Mouse (Mus musculus): ENCODE measurements around the gene Arhgef33. TPM values are rescaled to one million over a fixed set of nuclear protein-coding genes. Genes with fewer than 3 reads are reported as not detected.

Gene Arhgef33
- polyA plus RNA-seq, 1 experiment from 2014 or later, result 0.80 TPM

GRCm38 (mm10) chr17:80420998-80421397, 113.8 kb downstream of the Arhgef33 start:
- H3K36me3 ChIP-seq (ENCODE audit: control insufficient read depth, insufficient read depth, low read length), result peaks cover 58% of the 10 kb centered on the region
- no peak overlapping the region for H3K27ac ChIP-seq (replicated peaks in 1 of 2; ENCODE audit: control insufficient read depth in 1 of 2, insufficient read depth in 1 of 2, low read depth in 2 of 2, low read length in 2 of 2)
- no peak overlapping the region for H3K4me3 ChIP-seq (ENCODE audit: control insufficient read depth in 1 of 2, insufficient read depth in 1 of 2, low read depth in 1 of 2, low read length in 2 of 2)
- H3K4me2 ChIP-seq (ENCODE audit: low read length), result no peak overlapping the region
- H3K27me3 ChIP-seq (ENCODE audit: control insufficient read depth, insufficient read depth, low read length), result no peaks in the 10 kb centered on the region
- ATAC-seq (ENCODE audit: insufficient number of reproducible peaks, insufficient read depth, low FRiP score, low read depth), result no peak
- WGBS, result 94% methylated on average over 1 of the region's 1 CpGs
- no peak overlapping the region for H3K9ac ChIP-seq (ENCODE audit: low read length)
- no peaks in the 10 kb centered on the region for H3K9me3 ChIP-seq (ENCODE audit: control insufficient read depth, low read length)
- H3K4me1 ChIP-seq (ENCODE audit: control insufficient read depth in 2 of 2, insufficient read depth in 2 of 2, low read length in 2 of 2), result no peaks in the 10 kb centered on the region

DNA sequence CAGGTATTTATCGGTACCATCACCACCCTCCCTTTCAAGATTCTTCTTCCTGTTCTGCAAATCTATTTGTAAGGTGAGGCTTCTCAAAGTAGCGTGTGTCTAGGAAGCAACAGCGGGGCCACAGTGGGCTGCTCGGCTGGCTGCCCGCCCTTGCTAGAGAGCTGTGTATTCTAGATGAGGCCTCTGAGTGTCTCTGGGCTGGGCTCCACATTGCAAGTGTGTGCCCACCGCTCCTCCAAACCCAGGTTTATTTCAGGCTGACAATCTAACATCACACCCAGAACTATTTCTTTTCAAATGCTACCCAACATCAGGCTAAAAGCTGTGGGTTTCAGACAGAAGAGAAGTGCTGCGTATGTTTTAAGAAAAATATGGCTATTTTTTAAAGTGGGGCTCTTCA, 119.0 kb downstream of the Arhgef33 start:
- Histone ChIP-seq H3K36me3 (ENCODE audit: control insufficient read depth, insufficient read depth, low read length) (peaks cover 22% of the 10 kb centered on the region), H3K9ac (ENCODE audit: low read length) (no peak overlapping the region), H3K4me2 (ENCODE audit: low read length) (no peak overlapping the region), H3K4me3 (ENCODE audit: control insufficient read depth in 1 of 2, insufficient read depth in 1 of 2, low read depth in 1 of 2, low read length in 2 of 2) (no peak overlapping the region), H3K9me3 (ENCODE audit: control insufficient read depth, low read length) (no peaks in the 10 kb centered on the region), H3K27ac (replicated peaks in 1 of 2; ENCODE audit: control insufficient read depth in 1 of 2, insufficient read depth in 1 of 2, low read depth in 2 of 2, low read length in 2 of 2) (no peak overlapping the region), H3K27me3 (ENCODE audit: control insufficient read depth, insufficient read depth, low read length) (no peaks in the 10 kb centered on the region), H3K4me1 (ENCODE audit: control insufficient read depth in 2 of 2, insufficient read depth in 2 of 2, low read length in 2 of 2) (0 out of 4 replicates have a peak, but pooled peaks cover 0 to 9% of the 10 kb centered on the region in 2 experiments)
- WGBS, result 89% methylated on average over 7 of the region's 7 CpGs
- ATAC-seq (ENCODE audit: insufficient number of reproducible peaks, insufficient read depth, low FRiP score, low read depth), result no peak

DNA sequence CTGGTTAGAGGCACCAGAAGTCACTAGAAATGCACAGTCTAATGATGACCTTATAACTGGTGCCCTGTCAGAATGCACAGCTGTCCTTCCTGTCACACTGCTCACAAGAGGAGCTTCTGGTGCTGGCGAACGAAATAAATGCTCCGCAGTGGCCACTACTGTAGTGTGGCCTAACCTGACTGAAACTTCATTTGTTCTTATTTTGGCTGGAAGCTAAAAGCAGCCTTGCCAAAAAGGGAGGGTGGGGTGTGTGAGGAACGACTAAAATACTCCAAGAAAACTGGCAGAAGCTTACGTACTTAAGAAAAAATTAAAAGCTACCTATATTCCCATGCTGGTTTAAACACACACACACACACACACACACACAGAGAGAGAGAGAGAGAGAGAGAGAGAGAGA, 119.7 kb downstream of the Arhgef33 start:
- ATAC-seq (ENCODE audit: insufficient number of reproducible peaks, insufficient read depth, low FRiP score, low read depth), result no peak
- H3K27ac ChIP-seq (replicated peaks in 1 of 2; ENCODE audit: control insufficient read depth in 1 of 2, insufficient read depth in 1 of 2, low read depth in 2 of 2, low read length in 2 of 2), result no peak overlapping the region
- H3K27me3 ChIP-seq (ENCODE audit: control insufficient read depth, insufficient read depth, low read length), result no peaks in the 10 kb centered on the region
- H3K4me3 ChIP-seq (ENCODE audit: control insufficient read depth in 1 of 2, insufficient read depth in 1 of 2, low read depth in 1 of 2, low read length in 2 of 2), result no peak overlapping the region
- H3K9ac ChIP-seq (ENCODE audit: low read length), result no peak overlapping the region
- 71% methylated on average over 5 of the region's 5 CpGs for WGBS
- no peak overlapping the region for H3K4me2 ChIP-seq (ENCODE audit: low read length)
- H3K36me3 ChIP-seq (ENCODE audit: control insufficient read depth, insufficient read depth, low read length), result peaks cover 22% of the 10 kb centered on the region
- H3K9me3 ChIP-seq (ENCODE audit: control insufficient read depth, low read length), result no peaks in the 10 kb centered on the region
- 0 out of 4 replicates have a peak, but pooled peaks cover 0 to 9% of the 10 kb centered on the region in 2 experiments for H3K4me1 ChIP-seq (ENCODE audit: control insufficient read depth in 2 of 2, insufficient read depth in 2 of 2, low read length in 2 of 2)

DNA sequence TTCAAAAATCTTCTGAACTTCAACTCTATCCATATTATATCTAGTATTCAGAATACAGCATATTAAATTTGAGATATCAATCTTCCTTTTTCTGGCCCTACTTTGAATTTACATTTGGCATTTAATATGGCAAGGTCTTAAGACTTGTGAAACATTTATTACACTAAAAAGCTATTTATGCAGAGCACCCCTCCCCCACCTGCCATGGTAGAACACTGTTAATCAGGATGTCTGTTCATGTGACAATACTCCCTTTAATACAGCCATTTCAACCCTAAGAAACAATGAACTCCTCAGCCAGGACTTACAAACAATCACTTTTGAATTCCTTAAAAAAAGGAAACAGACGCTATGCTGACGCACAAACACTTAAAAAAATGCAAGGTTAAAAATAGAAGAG, 120.8 kb downstream of the Arhgef33 start:
- H3K27ac ChIP-seq (replicated peaks in 1 of 2; ENCODE audit: control insufficient read depth in 1 of 2, insufficient read depth in 1 of 2, low read depth in 2 of 2, low read length in 2 of 2), result no peak overlapping the region
- no peak overlapping the region for H3K4me2 ChIP-seq (ENCODE audit: low read length)
- H3K4me3 ChIP-seq (ENCODE audit: control insufficient read depth in 1 of 2, insufficient read depth in 1 of 2, low read depth in 1 of 2, low read length in 2 of 2), result no peak overlapping the region
- WGBS, result 49% methylated on average over 2 of the region's 2 CpGs
- H3K36me3 ChIP-seq (ENCODE audit: control insufficient read depth, insufficient read depth, low read length), result peaks cover 19% of the 10 kb centered on the region
- H3K9me3 ChIP-seq (ENCODE audit: control insufficient read depth, low read length), result no peaks in the 10 kb centered on the region
- ATAC-seq (ENCODE audit: insufficient number of reproducible peaks, insufficient read depth, low FRiP score, low read depth), result no peak
- H3K27me3 ChIP-seq (ENCODE audit: control insufficient read depth, insufficient read depth, low read length), result no peaks in the 10 kb centered on the region
- 0 out of 4 replicates have a peak, but pooled peaks cover 0 to 9% of the 10 kb centered on the region in 2 experiments for H3K4me1 ChIP-seq (ENCODE audit: control insufficient read depth in 2 of 2, insufficient read depth in 2 of 2, low read length in 2 of 2)
- no peak overlapping the region for H3K9ac ChIP-seq (ENCODE audit: low read length)

GRCm38 (mm10) chr17:80431997-80432396, 124.8 kb downstream of the Arhgef33 start:
- H3K27ac ChIP-seq (replicated peaks in 1 of 2; ENCODE audit: control insufficient read depth in 1 of 2, insufficient read depth in 1 of 2, low read depth in 2 of 2, low read length in 2 of 2), result no peak overlapping the region

DNA sequence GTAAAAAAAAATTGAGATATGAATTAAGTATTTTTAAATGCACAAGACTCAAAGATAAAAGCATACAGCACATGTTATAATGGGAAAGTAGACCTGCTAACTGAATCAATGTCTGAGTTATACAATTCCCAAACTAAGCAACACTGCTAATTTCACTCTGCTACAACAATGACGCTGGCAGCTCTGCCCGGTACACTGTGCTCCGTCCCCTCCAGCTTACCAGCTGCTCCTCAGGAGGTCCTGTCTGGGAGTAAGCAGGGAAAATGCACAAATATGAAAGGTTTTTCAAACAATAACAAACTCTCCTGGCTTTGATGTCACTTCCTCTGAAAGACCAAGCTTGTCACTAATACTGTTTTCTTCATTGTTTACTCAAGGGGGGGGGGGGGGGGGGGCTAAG, 127.2 kb downstream of the Arhgef33 start:
- no peaks in the 10 kb centered on the region for H3K27me3 ChIP-seq (ENCODE audit: control insufficient read depth, insufficient read depth, low read length)
- H3K4me2 ChIP-seq (ENCODE audit: low read length), result no peak overlapping the region
- no peak overlapping the region for H3K4me3 ChIP-seq (ENCODE audit: control insufficient read depth in 1 of 2, insufficient read depth in 1 of 2, low read depth in 1 of 2, low read length in 2 of 2)
- no peak overlapping the region for H3K27ac ChIP-seq (replicated peaks in 1 of 2; ENCODE audit: control insufficient read depth in 1 of 2, insufficient read depth in 1 of 2, low read depth in 2 of 2, low read length in 2 of 2)
- H3K4me1 ChIP-seq (ENCODE audit: control insufficient read depth in 2 of 2, insufficient read depth in 2 of 2, low read length in 2 of 2), result no peaks in the 10 kb centered on the region
- H3K9ac ChIP-seq (ENCODE audit: low read length), result no peak overlapping the region
- ATAC-seq (ENCODE audit: insufficient number of reproducible peaks, insufficient read depth, low FRiP score, low read depth), result no peak
- peaks cover 56% of the 10 kb centered on the region for H3K36me3 ChIP-seq (ENCODE audit: control insufficient read depth, insufficient read depth, low read length)
- H3K9me3 ChIP-seq (ENCODE audit: control insufficient read depth, low read length), result no peaks in the 10 kb centered on the region
- 84% methylated on average over 3 of the region's 3 CpGs for WGBS

More at GRCm38 (mm10) chr17:80431997-80432396, 124.8 kb downstream of the Arhgef33 start:
- WGBS, result 92% methylated on average over 9 of the region's 9 CpGs
- H3K4me3 ChIP-seq (ENCODE audit: control insufficient read depth in 1 of 2, insufficient read depth in 1 of 2, low read depth in 1 of 2, low read length in 2 of 2), result no peak overlapping the region
- no peak overlapping the region for H3K4me2 ChIP-seq (ENCODE audit: low read length)
- no peaks in the 10 kb centered on the region for H3K27me3 ChIP-seq (ENCODE audit: control insufficient read depth, insufficient read depth, low read length)
- H3K9ac ChIP-seq (ENCODE audit: low read length), result no peak overlapping the region
- ATAC-seq (ENCODE audit: insufficient number of reproducible peaks, insufficient read depth, low FRiP score, low read depth), result no peak
- H3K9me3 ChIP-seq (ENCODE audit: control insufficient read depth, low read length), result no peaks in the 10 kb centered on the region
- 0 out of 4 replicates have a peak, but pooled peaks cover 0 to 5% of the 10 kb centered on the region in 2 experiments for H3K4me1 ChIP-seq (ENCODE audit: control insufficient read depth in 2 of 2, insufficient read depth in 2 of 2, low read length in 2 of 2)
- peaks cover 40% of the 10 kb centered on the region for H3K36me3 ChIP-seq (ENCODE audit: control insufficient read depth, insufficient read depth, low read length)

DNA sequence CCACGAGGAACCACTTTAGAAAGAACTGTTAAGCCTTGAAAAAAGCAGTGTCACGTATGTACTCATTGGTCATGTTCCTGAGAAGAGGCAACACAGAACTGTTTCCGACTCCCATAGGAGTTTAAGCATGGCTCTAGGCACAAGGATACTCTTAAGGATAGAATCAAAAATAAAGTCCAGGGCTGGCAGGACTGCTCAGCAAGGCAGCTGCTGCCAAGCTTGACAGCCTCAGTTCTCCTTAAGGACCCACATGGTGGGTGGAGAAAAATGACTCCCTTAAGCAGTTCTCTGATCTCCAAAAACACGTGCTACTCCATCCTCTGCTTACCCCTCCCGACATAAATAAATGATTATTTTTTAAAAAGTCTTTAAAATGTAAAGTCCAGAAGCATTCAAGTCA, 128.5 kb downstream of the Arhgef33 start:
- ATAC-seq (ENCODE audit: insufficient number of reproducible peaks, insufficient read depth, low FRiP score, low read depth), result no peak
- H3K4me2 ChIP-seq (ENCODE audit: low read length), result no peak overlapping the region
- 73% methylated on average over 5 of the region's 5 CpGs for WGBS
- H3K9me3 ChIP-seq (ENCODE audit: control insufficient read depth, low read length), result no peaks in the 10 kb centered on the region
- no peak overlapping the region for H3K9ac ChIP-seq (ENCODE audit: low read length)
- peaks cover 58% of the 10 kb centered on the region for H3K36me3 ChIP-seq (ENCODE audit: control insufficient read depth, insufficient read depth, low read length)
- H3K4me1 ChIP-seq (ENCODE audit: control insufficient read depth in 2 of 2, insufficient read depth in 2 of 2, low read length in 2 of 2), result no peaks in the 10 kb centered on the region
- no peak overlapping the region for H3K27ac ChIP-seq (replicated peaks in 1 of 2; ENCODE audit: control insufficient read depth in 1 of 2, insufficient read depth in 1 of 2, low read depth in 2 of 2, low read length in 2 of 2)
- H3K4me3 ChIP-seq (ENCODE audit: control insufficient read depth in 1 of 2, insufficient read depth in 1 of 2, low read depth in 1 of 2, low read length in 2 of 2), result no peak overlapping the region
- no peaks in the 10 kb centered on the region for H3K27me3 ChIP-seq (ENCODE audit: control insufficient read depth, insufficient read depth, low read length)

DNA sequence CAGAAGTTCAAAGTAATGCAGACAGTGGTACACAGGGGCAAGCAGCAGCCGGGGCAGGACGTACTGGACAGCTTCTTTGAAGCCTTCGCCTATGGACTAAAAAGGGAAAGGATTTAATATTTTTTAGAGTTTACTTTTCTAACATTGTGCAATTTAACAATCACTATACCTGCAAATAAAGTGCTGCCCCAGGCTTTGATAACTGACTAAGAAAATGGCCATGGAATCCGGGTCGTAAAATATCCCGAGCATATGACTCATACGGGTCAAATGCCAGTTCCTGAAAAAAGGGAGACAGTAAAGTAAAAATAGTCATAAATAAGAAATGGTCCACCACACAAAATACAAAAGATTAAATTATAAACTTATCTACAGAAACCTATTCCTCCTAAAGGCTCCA, 138.2 kb downstream of the Arhgef33 start:
- Histone ChIP-seq H3K4me3 (ENCODE audit: control insufficient read depth in 1 of 2, insufficient read depth in 1 of 2, low read depth in 1 of 2, low read length in 2 of 2) (no peak overlapping the region), H3K9ac (ENCODE audit: low read length) (no peak overlapping the region), H3K36me3 (ENCODE audit: control insufficient read depth, insufficient read depth, low read length) (peaks cover 70% of the 10 kb centered on the region), H3K9me3 (ENCODE audit: control insufficient read depth, low read length) (no peaks in the 10 kb centered on the region), H3K4me2 (ENCODE audit: low read length) (no peak overlapping the region), H3K27ac (replicated peaks in 1 of 2; ENCODE audit: control insufficient read depth in 1 of 2, insufficient read depth in 1 of 2, low read depth in 2 of 2, low read length in 2 of 2) (no peak overlapping the region), H3K27me3 (ENCODE audit: control insufficient read depth, insufficient read depth, low read length) (no peaks in the 10 kb centered on the region), H3K4me1 (ENCODE audit: control insufficient read depth in 2 of 2, insufficient read depth in 2 of 2, low read length in 2 of 2) (no peaks in the 10 kb centered on the region)
- no peak for ATAC-seq (ENCODE audit: insufficient number of reproducible peaks, insufficient read depth, low FRiP score, low read depth)
- WGBS, result 91% methylated on average over 7 of the region's 7 CpGs
